Mouse (Mus musculus): Measurements from ENCODE around the gene Lmcd1. TPM values are rescaled to one million over a fixed set of nuclear protein-coding genes. Genes with fewer than 3 reads are reported as not detected.

Gene Lmcd1
- polyA plus RNA-seq, 1 experiment from 2014 or later: 31.7 TPM

GRCm38 (mm10) chr6:112274261-112275055 is 900 bp downstream of the Lmcd1 start:
- ATAC-seq (ENCODE audit: insufficient read depth) (peak; percentile 40), DNase-seq (peak; percentile 88)
- no peak for TF ChIP-seq CTCF (IDR thresholded peaks at IDR 0.05; ENCODE audit: low read depth)
- no peaks in the 10 kb centered on the region for H3K36me3 ChIP-seq (ENCODE audit: insufficient read depth)
- no peaks in the 10 kb centered on the region for H3K27me3 ChIP-seq (ENCODE audit: insufficient read depth, low read length)
- peak overlapping the region; percentile 44 for H3K9ac ChIP-seq
- H3K9me3 ChIP-seq (ENCODE audit: low read depth, low read length): no peaks in the 10 kb centered on the region
- H3K4me1 ChIP-seq (ENCODE audit: insufficient read depth): 0 out of 2 replicates have a peak, but pooled peaks cover 3% of the 10 kb centered on the region
- H3K4me2 ChIP-seq: peak overlapping the region; percentile 73
- H3K27ac ChIP-seq (ENCODE audit: low read depth): peak overlapping the region; percentile 80
- WGBS: 29% methylated on average over 9 of the region's 9 CpGs
- peak overlapping the region; percentile 37 for H3K4me3 ChIP-seq (ENCODE audit: low read depth, low read length)

- no peak for TF ChIP-seq CTCF (IDR thresholded peaks at IDR 0.05; ENCODE audit: low read depth)
- Histone ChIP-seq H3K4me1 (ENCODE audit: insufficient read depth) (0 out of 2 replicates have a peak, but pooled peaks cover 3% of the 10 kb centered on the region), H3K4me3 (ENCODE audit: low read depth, low read length) (no peak overlapping the region), H3K27ac (ENCODE audit: low read depth) (no peak overlapping the region), H3K9me3 (ENCODE audit: low read depth, low read length) (no peaks in the 10 kb centered on the region), H3K4me2 (peak overlapping the region; percentile 73), H3K36me3 (ENCODE audit: insufficient read depth) (no peaks in the 10 kb centered on the region), H3K9ac (no peak overlapping the region), H3K27me3 (ENCODE audit: insufficient read depth, low read length) (no peaks in the 10 kb centered on the region)
- DNase-seq (no peak), ATAC-seq (ENCODE audit: insufficient read depth) (no peak)
- WGBS: 71% methylated on average over 6 of the region's 6 CpGs
Measured at GRCm38 (mm10) chr6:112275731-112276245, 2.2 kb downstream of the Lmcd1 start.

- H3K4me3 ChIP-seq (ENCODE audit: low read depth, low read length): no peak overlapping the region
- H3K4me2 ChIP-seq: no peak overlapping the region
- H3K9ac ChIP-seq: no peak overlapping the region
- H3K27me3 ChIP-seq (ENCODE audit: insufficient read depth, low read length): no peaks in the 10 kb centered on the region
- WGBS: 84% methylated on average over 1 of the region's 1 CpGs
- no peak for DNase-seq
- H3K36me3 ChIP-seq (ENCODE audit: insufficient read depth): no peaks in the 10 kb centered on the region
- no peak for ATAC-seq (ENCODE audit: insufficient read depth)
- no peak overlapping the region for H3K27ac ChIP-seq (ENCODE audit: low read depth)
- no peaks in the 10 kb centered on the region for H3K9me3 ChIP-seq (ENCODE audit: low read depth, low read length)
- H3K4me1 ChIP-seq (ENCODE audit: insufficient read depth): 0 out of 2 replicates have a peak, but pooled peaks cover 3% of the 10 kb centered on the region
- TF ChIP-seq CTCF (IDR thresholded peaks at IDR 0.05; ENCODE audit: low read depth): no peak
Measured at GRCm38 (mm10) chr6:112278805-112279204, 5.2 kb downstream of the Lmcd1 start.

GRCm38 (mm10) chr6:112280161-112280560 is 6.6 kb downstream of the Lmcd1 start:
- Histone ChIP-seq H3K36me3 (ENCODE audit: insufficient read depth) (no peaks in the 10 kb centered on the region), H3K4me1 (ENCODE audit: insufficient read depth) (no peaks in the 10 kb centered on the region), H3K27ac (ENCODE audit: low read depth) (no peak overlapping the region), H3K4me3 (ENCODE audit: low read depth, low read length) (no peak overlapping the region), H3K27me3 (ENCODE audit: insufficient read depth, low read length) (no peaks in the 10 kb centered on the region), H3K4me2 (no peak overlapping the region), H3K9me3 (ENCODE audit: low read depth, low read length) (no peaks in the 10 kb centered on the region), H3K9ac (no peak overlapping the region)
- DNase-seq: no peak
- no peak for ATAC-seq (ENCODE audit: insufficient read depth)
- 91% methylated on average over 2 of the region's 2 CpGs for WGBS
- TF ChIP-seq CTCF (IDR thresholded peaks at IDR 0.05; ENCODE audit: low read depth): no peak

- H3K36me3 ChIP-seq (ENCODE audit: insufficient read depth): no peaks in the 10 kb centered on the region
- WGBS: 53% methylated on average over 3 of the region's 3 CpGs
- no peaks in the 10 kb centered on the region for H3K27me3 ChIP-seq (ENCODE audit: insufficient read depth, low read length)
- no peaks in the 10 kb centered on the region for H3K9me3 ChIP-seq (ENCODE audit: low read depth, low read length)
- no peak for TF ChIP-seq CTCF (IDR thresholded peaks at IDR 0.05; ENCODE audit: low read depth)
- H3K9ac ChIP-seq: no peak overlapping the region
- DNase-seq (no peak), ATAC-seq (ENCODE audit: insufficient read depth) (no peak)
- no peak overlapping the region for H3K27ac ChIP-seq (ENCODE audit: low read depth)
- H3K4me2 ChIP-seq: no peak overlapping the region
- H3K4me1 ChIP-seq (ENCODE audit: insufficient read depth): no peaks in the 10 kb centered on the region
- H3K4me3 ChIP-seq (ENCODE audit: low read depth, low read length): no peak overlapping the region
Measured at GRCm38 (mm10) chr6:112280945-112281344, 7.4 kb downstream of the Lmcd1 start.

GRCm38 (mm10) chr6:112281935-112282334 is 8.4 kb downstream of the Lmcd1 start:
- H3K27me3 ChIP-seq (ENCODE audit: insufficient read depth, low read length): no peaks in the 10 kb centered on the region
- H3K4me1 ChIP-seq (ENCODE audit: insufficient read depth): no peaks in the 10 kb centered on the region
- H3K4me3 ChIP-seq (ENCODE audit: low read depth, low read length): no peak overlapping the region
- ATAC-seq (ENCODE audit: insufficient read depth) (no peak), DNase-seq (no peak)
- no peaks in the 10 kb centered on the region for H3K36me3 ChIP-seq (ENCODE audit: insufficient read depth)
- WGBS: 87% methylated on average over 2 of the region's 2 CpGs
- H3K9ac ChIP-seq: no peak overlapping the region
- no peak overlapping the region for H3K27ac ChIP-seq (ENCODE audit: low read depth)
- H3K4me2 ChIP-seq: no peak overlapping the region
- TF ChIP-seq CTCF (IDR thresholded peaks at IDR 0.05; ENCODE audit: low read depth): no peak
- no peaks in the 10 kb centered on the region for H3K9me3 ChIP-seq (ENCODE audit: low read depth, low read length)

GRCm38 (mm10) chr6:112284087-112284486 is 10.5 kb downstream of the Lmcd1 start:
- no peaks in the 10 kb centered on the region for H3K4me1 ChIP-seq (ENCODE audit: insufficient read depth)
- no peaks in the 10 kb centered on the region for H3K27me3 ChIP-seq (ENCODE audit: insufficient read depth, low read length)
- no peaks in the 10 kb centered on the region for H3K9me3 ChIP-seq (ENCODE audit: low read depth, low read length)
- H3K36me3 ChIP-seq (ENCODE audit: insufficient read depth): no peaks in the 10 kb centered on the region
- no peak overlapping the region for H3K4me2 ChIP-seq
- H3K27ac ChIP-seq (ENCODE audit: low read depth): no peak overlapping the region
- H3K4me3 ChIP-seq (ENCODE audit: low read depth, low read length): no peak overlapping the region
- TF ChIP-seq CTCF (IDR thresholded peaks at IDR 0.05; ENCODE audit: low read depth): no peak
- WGBS: 70% methylated on average over 2 of the region's 2 CpGs
- no peak overlapping the region for H3K9ac ChIP-seq
- ATAC-seq (ENCODE audit: insufficient read depth) (no peak), DNase-seq (no peak)

Data from lung, embryonic 14.5 days (tissue).